Mouse (Mus musculus) leukemia stem cell, adult 10-12 weeks (primary cell): Measurements from ENCODE around the gene Cd3g. TPM values are rescaled to one million over a fixed set of nuclear protein-coding genes. Genes with fewer than 3 reads are reported as not detected.

Source experiments
- polyA plus RNA-seq: library from polyadenylated mRNA; stranded (reverse); fragments of >175 nt; gene quantifications from 2 replicates; pipeline ENCODE4 v1.2.3, GENCODE M21; 2012; ENCODE audit warnings: low replicate concordance

Gene Cd3g
- 0.66 and 1.8 TPM in 2 replicates for polyA plus RNA-seq

GRCm38 (mm10) chr9:44980242-44980641, at the start of gene Cd3g:
Cd3g (minus strand) TSS chr9:44980431.

DNA sequence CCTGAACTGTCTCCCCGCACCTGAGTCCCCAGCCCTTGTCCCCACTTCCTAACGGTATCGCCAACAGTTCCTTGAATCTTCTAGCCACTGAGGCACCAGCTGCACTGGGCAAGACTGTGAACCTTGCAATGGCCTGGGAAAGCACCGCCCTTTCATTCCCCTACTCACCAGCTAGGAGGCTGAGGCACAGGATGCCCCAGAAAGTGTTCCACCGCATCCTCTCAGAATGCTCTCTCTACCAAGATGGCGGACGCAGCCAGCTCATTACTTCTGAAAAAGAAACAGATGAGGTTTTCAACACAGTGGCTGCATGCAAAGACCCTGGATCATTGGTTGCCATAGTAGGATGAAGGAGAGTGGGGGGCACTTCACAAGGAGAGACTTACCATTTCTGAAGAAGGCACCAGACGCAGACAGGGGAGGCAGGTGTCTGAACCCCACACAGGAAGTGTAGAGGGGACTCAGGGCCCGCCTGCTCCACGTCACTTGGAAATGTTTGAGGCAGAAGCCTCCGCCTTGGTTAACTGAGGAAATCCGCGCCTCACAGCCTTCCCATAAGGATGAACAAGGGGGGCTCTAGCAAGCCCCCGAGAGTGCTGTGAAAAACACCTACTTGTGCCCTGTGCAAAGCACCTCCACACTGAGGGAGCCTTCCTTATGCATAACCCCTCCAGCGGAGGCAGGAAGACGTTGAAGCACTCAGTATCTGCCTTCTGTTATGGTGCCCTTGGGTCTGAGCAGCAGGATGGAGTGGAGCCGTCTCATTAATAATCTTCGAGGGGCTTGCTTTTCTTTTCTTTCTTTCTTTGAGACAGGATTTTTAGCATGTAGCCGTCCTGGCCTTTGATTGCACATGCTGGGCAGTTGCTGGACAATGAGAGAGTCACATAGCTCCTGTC, 29.2 kb upstream of the Cd3g start, which contains the start of gene Cd3e:
Cd3e (minus strand) TSS at position 448 of the 899 bp plus-strand sequence.

GRCm38 (mm10) chr9:44981676-44982075, 1.4 kb upstream of the Cd3g start, which contains the start of gene Cd3d:
Cd3d (plus strand) TSS chr9:44981786.

DNA sequence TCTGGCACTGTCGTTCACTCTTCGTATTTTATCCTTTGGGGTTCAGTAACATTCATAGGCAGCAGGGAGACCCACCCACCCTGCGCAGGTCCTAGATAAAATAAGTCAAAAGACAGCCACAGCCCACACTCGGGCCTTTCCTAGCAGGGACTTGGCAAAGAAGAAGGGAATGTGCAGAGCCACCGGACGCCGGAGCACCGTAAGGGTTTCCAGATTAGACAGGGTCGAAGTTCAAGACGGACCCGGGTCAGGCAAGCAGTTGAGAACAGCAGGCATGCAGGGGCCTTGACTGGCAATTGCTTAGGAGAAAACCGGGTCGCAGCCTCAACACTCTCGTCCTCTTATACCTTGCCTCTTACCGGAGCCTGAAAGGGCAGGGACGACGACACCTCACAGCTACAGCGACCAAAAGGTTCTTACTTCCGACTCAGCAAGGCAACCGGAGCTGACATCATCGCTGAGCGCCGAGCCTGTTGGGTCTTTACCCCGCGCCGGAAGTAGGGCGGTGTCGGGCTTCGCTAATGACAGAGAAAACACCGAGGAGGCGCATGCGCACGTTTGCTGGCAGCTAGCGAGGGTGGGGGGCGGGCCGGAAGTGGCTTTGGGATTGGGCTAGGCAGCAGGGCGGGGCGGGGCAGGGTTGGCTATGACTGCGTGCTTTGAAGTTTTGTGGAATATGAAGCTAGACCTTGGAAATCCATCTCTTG, 15.0 kb downstream of the Cd3g start, which contains the start of gene Ube4a:
Ube4a (minus strand) TSS at position 475 of the 707 bp plus-strand sequence.

DNA sequence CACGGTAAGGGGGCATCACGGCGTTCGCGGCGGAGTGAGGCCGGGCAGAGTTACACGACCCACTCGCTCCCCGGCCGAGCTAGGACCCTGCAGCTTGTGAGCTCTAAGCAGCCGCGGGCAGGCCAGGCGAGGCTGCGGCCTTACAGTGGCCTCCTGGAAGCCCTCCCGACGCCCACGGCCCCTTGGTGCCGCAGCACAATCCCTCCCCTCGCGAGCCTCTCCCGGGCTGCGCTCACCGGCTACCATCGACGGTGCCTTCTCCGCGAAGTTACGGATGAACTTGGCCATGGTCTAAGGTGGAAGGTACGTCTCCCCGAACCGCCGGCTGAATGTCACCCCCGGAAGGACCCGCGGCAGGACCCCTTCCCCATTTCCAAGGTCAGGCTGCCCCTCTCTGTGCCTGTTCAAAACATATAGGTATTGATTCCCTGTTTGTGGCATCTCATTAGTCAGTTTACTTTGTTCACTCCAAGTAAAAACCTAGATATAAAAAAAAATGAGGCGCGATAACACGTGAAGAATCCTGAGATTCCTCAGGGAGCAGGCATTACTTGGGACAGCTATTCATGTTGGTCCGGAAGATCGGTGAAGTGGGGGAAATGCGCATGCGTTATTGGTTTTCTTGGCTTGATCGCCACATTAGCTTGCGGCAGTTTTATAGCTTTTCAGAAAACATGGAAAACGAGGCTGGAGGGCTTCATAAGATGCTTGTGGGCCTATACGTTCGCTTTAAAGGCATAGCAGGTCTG, 59.7 kb downstream of the Cd3g start, which contains the start of gene Atp5l:
Atp5l (minus strand) TSS at position 369 of the 749 bp plus-strand sequence.

Other genes with a start within 250 kb of the Cd3g start
- gene Phldb1, start 245.2 kb downstream of the Cd3g start, polyA plus RNA-seq: 67.2 and 68.9 TPM in 2 replicates
- 8.9 and 12.4 TPM in 2 replicates for gene Arcn1, start 212.6 kb downstream of the Cd3g start, polyA plus RNA-seq
- 1.4 and 5.6 TPM in 2 replicates for gene Ift46, start 212.5 kb downstream of the Cd3g start, polyA plus RNA-seq
- gene Tmem25, start 181.1 kb downstream of the Cd3g start, polyA plus RNA-seq: 0.14 TPM in 1 of 2 replicates, not detected in the other
- 1.9 TPM in 1 of 2 replicates, not detected in the other for gene Ttc36, start 177.4 kb downstream of the Cd3g start, polyA plus RNA-seq
- 19.4 and 37.0 TPM in 2 replicates for gene Kmt2a, start 99.1 kb downstream of the Cd3g start, polyA plus RNA-seq
- gene Atp5l, start 59.7 kb downstream of the Cd3g start, polyA plus RNA-seq: 33.7 and 74.8 TPM in 2 replicates
- gene Ube4a, start 14.8 kb downstream of the Cd3g start, polyA plus RNA-seq: 3.4 and 7.9 TPM in 2 replicates
- 0.28 TPM in 1 of 2 replicates, not detected in the other for gene Cd3d, start 1.4 kb upstream of the Cd3g start, polyA plus RNA-seq
- 15.7 and 24.6 TPM in 2 replicates for gene Cd3e, start 29.2 kb upstream of the Cd3g start, polyA plus RNA-seq
- 0.07 TPM in 1 of 2 replicates, not detected in the other for gene Mpzl2, start 59.4 kb upstream of the Cd3g start, polyA plus RNA-seq
- gene Mpzl3, start 74.8 kb upstream of the Cd3g start, polyA plus RNA-seq: 0.08 TPM in 1 of 2 replicates, not detected in the other
- 0.14 and 0.61 TPM in 2 replicates for gene Jaml, start 98.8 kb upstream of the Cd3g start, polyA plus RNA-seq
- 0.08 TPM in 2 replicates for gene Scn2b, start 137.4 kb upstream of the Cd3g start, polyA plus RNA-seq
- 0.07 and 0.16 TPM in 2 replicates for gene Scn4b, start 158.0 kb upstream of the Cd3g start, polyA plus RNA-seq
- gene BC049352, start 201.6 kb upstream of the Cd3g start, polyA plus RNA-seq: not detected in 2 replicates
- not detected in 2 replicates for gene Tmprss4, start 223.7 kb upstream of the Cd3g start, polyA plus RNA-seq